Mouse (Mus musculus) forebrain, embryonic 13.5 days (tissue): ENCODE data around the gene Mrpl33. TPM values are rescaled to one million over a fixed set of nuclear protein-coding genes. Genes with fewer than 3 reads are reported as not detected.
A peak's percentile ranks its signal among the peaks of the same experiment; 100 is the strongest.

Source experiments
- ATAC-seq: fragments of 200-750 bp; cut with Nextera tagmentation; 2 replicates; pipeline ENCODE4 v1.8.0; 2017
- H3K27ac ChIP-seq: fragments of 300-500 bp; sonication (generic); 2 replicates; pipeline ENCODE4 v1.5.1; 2015; ENCODE audit warnings: inconsistent platforms, mild to moderate bottlenecking, moderate library complexity
- H3K27me3 ChIP-seq: fragments of 300-500 bp; sonication (generic); 2 replicates; pipeline ENCODE4 v1.6.1; 2015; ENCODE audit warnings: mild to moderate bottlenecking, inconsistent platforms
- H3K36me3 ChIP-seq: fragments of 300-500 bp; sonication (generic); 2 replicates; pipeline ENCODE4 v1.6.1; 2015; ENCODE audit warnings: mild to moderate bottlenecking, inconsistent platforms; ENCODE audit not compliant: poor library complexity, severe bottlenecking
- H3K4me1 ChIP-seq: fragments of 300-500 bp; sonication (generic); 2 replicates; pipeline ENCODE4 v1.6.1; 2015; ENCODE audit warnings: inconsistent platforms
- H3K4me2 ChIP-seq: fragments of 300-500 bp; sonication (generic); 2 replicates; pipeline ENCODE4 v1.6.1; 2015; ENCODE audit warnings: inconsistent platforms, mild to moderate bottlenecking, moderate library complexity
- H3K4me3 ChIP-seq: fragments of 300-500 bp; sonication (generic); 2 replicates; pipeline ENCODE4 v1.5.1; 2015; ENCODE audit warnings: mild to moderate bottlenecking, inconsistent platforms
- H3K9ac ChIP-seq: fragments of 300-500 bp; sonication (generic); 2 replicates; pipeline ENCODE4 v1.6.1; 2015; ENCODE audit warnings: mild to moderate bottlenecking, inconsistent platforms
- H3K9me3 ChIP-seq: fragments of 300-500 bp; sonication (generic); replicated peaks from 2 replicates; pipeline ENCODE4 v1.6.1; 2016; ENCODE audit warnings: inconsistent platforms
- WGBS: fragments of 180-500 bp; shearing (Covaris S2); methylation state at CpG from one replicate; pipeline ENCODE4 v1.1.7; 2015; 5-methylcytosine and 5-hydroxymethylcytosine counted together
- polyA plus RNA-seq: library from polyadenylated mRNA; unstranded; fragments of >200 nt; fragmentation: Nextera tagmentation; extraction: Ambion mirVana; gene quantifications from 2 replicates; pipeline ENCODE4 v1.2.1, GENCODE M21; 2015

Mrpl33 gene
- 239 and 254 TPM in 2 replicates for polyA plus RNA-seq

DNA sequence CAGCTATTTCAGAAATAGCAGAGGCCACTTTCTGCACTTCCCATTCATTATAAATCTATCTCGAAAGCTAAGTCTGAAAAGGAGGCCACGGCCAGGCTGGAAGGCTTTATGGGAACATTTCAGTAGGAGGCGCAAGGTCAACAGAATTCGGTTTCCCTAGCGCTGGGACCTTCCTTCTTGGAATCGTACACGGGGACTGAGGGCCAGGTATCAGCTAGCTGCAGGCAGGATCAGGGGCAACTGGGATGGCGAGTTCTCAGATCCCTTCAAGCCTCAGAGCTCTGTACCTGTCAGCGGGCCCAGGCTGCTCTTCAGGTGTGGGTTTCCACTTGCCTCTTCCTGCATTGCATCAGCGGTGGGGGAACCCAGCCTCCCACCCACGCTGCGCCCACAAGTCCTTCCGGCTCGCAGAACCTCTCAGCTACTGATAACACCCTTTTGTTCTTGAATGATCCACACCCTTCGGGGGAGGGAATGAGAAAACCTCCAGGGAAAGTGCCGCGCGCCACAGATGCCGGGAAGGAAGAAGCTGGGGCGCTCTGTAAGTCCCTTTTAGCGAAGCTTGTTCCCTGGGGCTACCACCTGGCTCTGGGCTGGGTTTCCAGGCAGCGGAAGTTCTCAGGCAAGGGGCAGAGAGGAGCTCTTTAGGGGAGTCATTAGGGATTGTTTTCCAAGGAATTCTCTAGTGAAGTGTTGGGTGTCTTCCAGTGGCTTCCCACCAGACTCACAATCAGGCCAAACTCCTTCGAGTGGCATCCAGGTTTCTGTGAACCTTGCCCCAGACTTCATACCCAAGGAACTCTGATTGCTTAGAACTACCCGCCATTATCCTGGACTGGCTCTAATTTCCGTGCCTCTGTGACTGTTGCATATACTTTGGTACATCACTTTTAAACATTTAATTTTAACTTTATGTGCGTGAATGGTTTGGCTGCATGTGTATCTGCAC is at the start of gene Mrpl33:
TSS of gene Mrpl33 (plus strand) at position 455 of the 949 bp plus-strand sequence.
- H3K4me1 ChIP-seq = peaks cover 7% of the 10 kb centered on the region
- H3K9ac ChIP-seq = peak within 1 kb of the TSS; percentile 64
- H3K27ac ChIP-seq = no peak within 1 kb of the TSS
- no peaks in the 10 kb centered on the region for H3K36me3 ChIP-seq
- 8% methylated on average over 26 of the region's 26 CpGs for WGBS
- H3K9me3 ChIP-seq = no peaks in the 10 kb centered on the region
- peak within 1 kb of the TSS; percentile 31 for H3K4me3 ChIP-seq
- 0 out of 2 replicates have a peak, but pooled peaks have one; percentile 33 for ATAC-seq
- peak within 1 kb of the TSS; percentile 59 for H3K4me2 ChIP-seq
- peaks cover 9% of the 10 kb centered on the region; the same call in 1 of the 2 replicates for H3K27me3 ChIP-seq

DNA sequence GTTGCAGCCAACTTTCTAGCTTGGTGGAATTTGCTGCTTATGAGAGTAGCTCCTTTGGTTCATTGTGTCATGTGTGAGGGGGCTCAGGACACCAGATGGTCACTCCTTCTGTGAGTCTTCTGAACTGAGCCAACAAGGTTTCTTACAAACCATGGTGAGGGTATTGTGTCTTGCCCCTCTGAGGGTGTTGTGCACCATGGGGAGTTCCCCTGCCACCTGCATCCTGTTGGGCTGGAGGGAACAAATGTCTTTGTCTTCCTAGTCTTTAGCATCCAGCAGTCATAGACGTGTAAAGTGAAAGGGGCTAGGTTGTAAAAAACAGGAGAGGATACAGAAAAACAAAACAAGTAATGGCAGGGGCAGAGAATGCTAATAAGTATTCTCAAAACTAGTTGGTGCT is 37.3 kb upstream of the Mrpl33 start:
- no peak overlapping the region for H3K27ac ChIP-seq
- no peak overlapping the region for H3K4me2 ChIP-seq
- no peak for ATAC-seq
- no peak overlapping the region for H3K4me3 ChIP-seq
- 38% methylated on average over 1 of the region's 1 CpGs for WGBS
- H3K9ac ChIP-seq = no peak overlapping the region
- no peaks in the 10 kb centered on the region for H3K27me3 ChIP-seq
- H3K36me3 ChIP-seq = peaks cover 48% of the 10 kb centered on the region
- no peaks in the 10 kb centered on the region for H3K4me1 ChIP-seq
- H3K9me3 ChIP-seq = no peaks in the 10 kb centered on the region

DNA sequence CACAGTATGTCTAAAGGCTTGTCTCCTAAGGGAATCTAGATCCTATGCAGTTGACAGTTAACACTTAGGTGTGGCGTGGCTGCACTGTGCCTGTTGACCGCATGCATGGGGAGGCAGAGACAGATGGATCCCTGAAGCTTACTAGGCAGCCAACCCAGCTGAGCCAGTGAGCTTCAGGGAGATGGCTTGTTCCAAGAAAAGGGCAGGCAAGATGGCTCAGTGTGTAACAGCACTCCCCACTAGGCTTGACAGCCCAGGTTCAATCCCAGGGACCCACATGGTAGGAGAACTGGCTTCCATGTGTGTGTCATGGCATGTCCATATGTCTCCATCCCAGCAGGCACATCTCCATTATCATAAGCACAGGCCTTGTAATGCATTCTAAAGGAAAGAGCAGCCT is 36.4 kb upstream of the Mrpl33 start:
- no peak overlapping the region for H3K4me3 ChIP-seq
- no peak overlapping the region for H3K9ac ChIP-seq
- ATAC-seq = no peak
- no peaks in the 10 kb centered on the region for H3K4me1 ChIP-seq
- WGBS = 94% methylated on average over 2 of the region's 2 CpGs
- H3K4me2 ChIP-seq = no peak overlapping the region
- H3K27ac ChIP-seq = no peak overlapping the region
- peaks cover 40% of the 10 kb centered on the region for H3K36me3 ChIP-seq
- no peaks in the 10 kb centered on the region for H3K27me3 ChIP-seq
- H3K9me3 ChIP-seq = no peaks in the 10 kb centered on the region

DNA sequence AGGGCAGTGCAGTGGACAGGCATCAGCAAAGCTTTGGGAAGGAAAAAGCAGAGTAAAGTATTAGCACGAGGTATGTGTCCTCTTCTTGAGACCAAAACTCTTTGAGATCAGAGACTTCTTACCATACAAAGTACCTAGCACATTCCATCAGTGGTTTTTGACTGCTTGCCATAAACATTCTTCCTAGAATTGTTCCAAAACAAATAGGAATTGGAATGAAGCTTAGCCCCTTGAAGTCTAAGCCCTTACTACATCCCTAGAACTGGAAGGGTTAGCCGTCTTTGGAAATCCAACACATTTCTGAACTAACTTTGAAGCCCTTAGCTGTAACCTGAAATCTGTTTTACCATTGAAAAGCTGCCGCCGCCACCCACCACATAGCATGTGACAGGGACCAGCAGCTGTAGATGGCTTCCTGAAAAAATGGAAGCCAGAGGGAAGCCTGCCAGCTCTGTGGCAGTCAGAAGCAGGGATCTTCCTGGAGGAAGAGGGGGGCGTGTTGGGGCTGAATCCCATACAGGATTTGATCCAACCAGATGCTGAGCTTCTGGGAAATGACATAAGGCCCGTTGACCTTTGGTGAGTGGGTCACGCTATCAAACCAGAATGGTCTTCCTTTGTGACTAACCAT is 34.6 kb upstream of the Mrpl33 start:
- 88% methylated on average over 7 of the region's 7 CpGs for WGBS
- Histone ChIP-seq H3K4me3 (no peak overlapping the region), H3K9ac (no peak overlapping the region), H3K36me3 (peaks cover 27% of the 10 kb centered on the region), H3K27ac (no peak overlapping the region), H3K27me3 (no peaks in the 10 kb centered on the region), H3K9me3 (no peaks in the 10 kb centered on the region), H3K4me1 (no peaks in the 10 kb centered on the region), H3K4me2 (no peak overlapping the region)
- no peak for ATAC-seq

DNA sequence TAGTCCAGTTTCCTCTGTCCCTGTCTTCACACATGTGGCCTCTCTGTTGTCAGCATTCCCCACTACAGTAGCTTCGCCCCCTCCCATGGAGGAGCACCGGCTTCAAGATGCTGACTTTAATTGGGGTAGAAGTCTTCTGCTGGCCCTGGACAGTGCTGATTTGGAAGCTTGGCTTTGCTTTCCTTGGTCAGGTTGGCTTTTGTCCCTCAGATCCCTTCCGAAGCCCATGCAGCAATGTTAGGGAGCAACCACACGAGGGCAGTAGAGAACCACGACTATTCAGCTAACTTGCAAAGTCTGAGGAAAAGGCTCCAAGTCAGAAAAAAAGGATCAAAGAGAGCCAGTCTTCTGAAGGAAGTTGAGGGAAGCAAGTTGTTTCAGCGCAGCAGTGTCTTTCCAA is 33.2 kb upstream of the Mrpl33 start:
- H3K4me2 ChIP-seq = no peak overlapping the region

DNA sequence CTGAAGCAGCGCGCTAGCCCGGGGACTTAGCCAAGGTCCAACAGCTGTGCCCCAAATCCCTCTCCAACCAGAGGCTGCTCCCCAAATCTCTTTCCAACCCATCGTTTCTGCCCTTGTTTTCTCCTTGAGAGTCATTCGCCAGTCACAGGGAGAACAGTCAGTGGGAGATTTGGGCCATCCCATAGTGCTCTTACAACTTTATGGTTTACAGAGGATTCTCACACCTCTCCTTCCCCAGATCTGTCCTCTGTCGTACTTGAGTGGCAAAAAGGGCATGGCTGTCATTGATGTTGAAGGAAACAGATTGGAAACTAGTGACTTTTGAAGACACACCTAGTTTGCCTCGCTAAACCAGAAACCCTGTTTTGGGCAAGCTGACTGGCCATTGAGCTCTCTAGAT is 32.8 kb upstream of the Mrpl33 start:
- WGBS = 54% methylated on average over 7 of the region's 7 CpGs
- no peak overlapping the region for H3K4me2 ChIP-seq
- H3K27me3 ChIP-seq = no peaks in the 10 kb centered on the region
- no peak overlapping the region for H3K9ac ChIP-seq
- no peak for ATAC-seq
- no peaks in the 10 kb centered on the region for H3K4me1 ChIP-seq
- no peaks in the 10 kb centered on the region for H3K9me3 ChIP-seq
- H3K4me3 ChIP-seq = no peak overlapping the region
- H3K27ac ChIP-seq = no peak overlapping the region
- peaks cover 18% of the 10 kb centered on the region for H3K36me3 ChIP-seq

More for the DNA sequence above, 33.2 kb upstream of the Mrpl33 start:
- Histone ChIP-seq H3K9ac (no peak overlapping the region), H3K4me1 (no peaks in the 10 kb centered on the region), H3K9me3 (no peaks in the 10 kb centered on the region), H3K27me3 (no peaks in the 10 kb centered on the region), H3K27ac (no peak overlapping the region), H3K4me3 (no peak overlapping the region), H3K36me3 (peaks cover 18% of the 10 kb centered on the region)
- no peak; the same call in 1 of the 2 replicates for ATAC-seq
- WGBS = 13% methylated on average over 6 of the region's 6 CpGs

DNA sequence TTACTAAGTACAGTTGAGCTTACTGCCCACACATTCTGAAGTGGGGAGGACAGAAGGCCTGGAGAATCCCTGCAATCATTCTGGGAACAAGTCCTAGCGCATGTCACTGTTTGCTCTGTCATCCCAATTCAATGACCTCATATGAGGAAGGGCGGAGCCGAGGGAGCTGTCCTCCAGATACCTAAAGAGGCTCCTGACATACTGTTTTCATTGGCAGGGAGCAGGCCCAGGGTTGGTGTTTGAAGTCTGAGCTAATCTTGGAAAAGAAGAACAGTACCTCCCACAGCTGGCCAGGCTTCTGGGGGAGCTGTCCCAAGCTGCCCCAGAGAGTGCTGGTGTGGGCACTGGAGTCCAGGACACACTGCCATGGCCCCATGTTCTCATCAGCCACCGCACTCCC is 31.8 kb upstream of the Mrpl33 start:
- WGBS = 86% methylated on average over 4 of the region's 4 CpGs
- Histone ChIP-seq H3K9ac (no peak overlapping the region), H3K27ac (no peak overlapping the region), H3K4me3 (no peak overlapping the region), H3K9me3 (no peaks in the 10 kb centered on the region), H3K27me3 (no peaks in the 10 kb centered on the region), H3K36me3 (peaks cover 18% of the 10 kb centered on the region), H3K4me1 (no peaks in the 10 kb centered on the region), H3K4me2 (no peak overlapping the region)
- ATAC-seq = no peak

DNA sequence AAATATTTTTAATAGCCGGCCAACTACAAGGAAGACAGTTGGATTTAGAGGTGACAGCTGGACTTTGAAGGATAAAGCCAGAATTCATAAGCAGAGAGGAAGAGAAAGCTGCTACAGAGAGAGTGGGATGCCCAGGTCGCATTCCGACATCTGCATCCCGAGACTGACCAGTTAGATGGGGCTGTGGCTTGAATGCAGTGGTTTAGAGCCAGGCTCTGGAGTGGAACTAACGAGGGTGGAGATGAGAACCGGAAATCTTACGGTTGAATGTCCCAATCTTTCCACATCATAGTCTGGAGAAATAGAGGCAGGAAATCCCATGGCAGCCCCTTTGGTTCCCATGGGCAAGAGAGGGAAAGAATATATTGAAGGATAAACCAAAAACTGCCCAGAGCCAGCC is 30.7 kb upstream of the Mrpl33 start:
- no peaks in the 10 kb centered on the region for H3K9me3 ChIP-seq
- H3K36me3 ChIP-seq = peaks cover 13% of the 10 kb centered on the region; the same call in 1 of the 2 replicates
- H3K4me1 ChIP-seq = peaks cover 3% of the 10 kb centered on the region; the same call in 1 of the 2 replicates
- H3K27me3 ChIP-seq = no peaks in the 10 kb centered on the region
- H3K27ac ChIP-seq = no peak overlapping the region
- no peak for ATAC-seq
- 69% methylated on average over 7 of the region's 7 CpGs for WGBS
- H3K4me2 ChIP-seq = no peak overlapping the region
- no peak overlapping the region for H3K4me3 ChIP-seq
- H3K9ac ChIP-seq = no peak overlapping the region

DNA sequence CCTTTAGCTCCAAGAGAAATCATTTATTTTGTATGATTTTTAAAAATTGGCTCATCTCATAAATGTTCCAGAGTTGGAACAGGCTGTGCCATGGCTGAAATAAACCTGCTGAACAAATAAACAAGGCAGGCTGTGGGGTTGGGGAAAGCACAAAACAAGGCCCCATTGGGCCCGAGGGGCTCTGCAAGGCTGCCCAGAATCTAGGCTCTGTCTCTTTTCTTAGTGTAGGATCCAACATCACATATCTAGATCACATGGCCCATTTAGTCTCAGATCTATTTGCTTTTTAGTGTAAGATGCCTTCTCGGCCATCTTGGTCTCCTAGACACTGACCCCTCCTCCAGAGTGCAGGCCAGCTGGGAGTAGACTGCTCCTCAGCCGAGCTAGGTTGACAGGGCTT is 30.3 kb upstream of the Mrpl33 start:
- Histone ChIP-seq H3K4me2 (no peak overlapping the region), H3K4me1 (peaks cover 6% of the 10 kb centered on the region; the same call in 1 of the 2 replicates), H3K27ac (no peak overlapping the region), H3K9ac (no peak overlapping the region), H3K36me3 (peaks cover 13% of the 10 kb centered on the region; the same call in 1 of the 2 replicates), H3K4me3 (no peak overlapping the region), H3K9me3 (no peaks in the 10 kb centered on the region), H3K27me3 (no peaks in the 10 kb centered on the region)
- no peak for ATAC-seq
- 59% methylated on average over 3 of the region's 3 CpGs for WGBS

DNA sequence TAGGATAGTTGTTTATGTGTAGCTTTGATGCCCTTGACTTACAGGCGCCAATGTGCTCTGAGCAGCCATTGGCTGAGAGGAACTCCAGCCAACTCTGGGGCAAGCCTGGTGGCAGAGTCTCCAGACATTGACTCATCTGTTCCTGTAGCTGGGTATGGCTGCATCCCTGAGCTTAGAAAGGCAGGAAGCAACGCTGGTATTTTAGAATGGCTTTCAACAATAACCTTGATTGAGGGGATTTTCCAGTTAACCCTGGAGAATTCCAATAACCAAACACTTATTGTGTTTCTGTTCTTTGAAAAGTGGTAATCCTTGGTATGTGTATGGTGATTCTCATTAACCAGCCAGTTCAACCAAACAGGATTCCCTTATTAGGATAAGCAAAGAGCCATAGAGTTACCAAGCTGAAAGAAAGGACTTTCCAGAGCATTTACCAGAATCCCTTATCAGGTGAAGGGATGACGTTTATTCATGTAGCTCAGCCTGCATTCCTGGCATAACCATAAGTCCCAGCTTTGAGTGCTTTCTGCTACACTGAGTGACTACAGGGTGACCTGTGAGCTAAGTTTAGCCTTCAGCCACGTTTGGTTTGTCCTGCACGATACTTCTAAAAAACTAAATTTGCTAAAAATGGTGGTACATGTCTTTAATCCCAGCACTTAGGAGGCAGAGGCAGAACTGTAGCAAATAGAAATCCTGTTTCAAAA is 28.6 kb upstream of the Mrpl33 start:
- Histone ChIP-seq H3K4me3 (no peak overlapping the region), H3K4me1 (peaks cover 6% of the 10 kb centered on the region; the same call in 1 of the 2 replicates), H3K4me2 (no peak overlapping the region), H3K36me3 (no peaks in the 10 kb centered on the region), H3K27ac (no peak overlapping the region), H3K27me3 (no peaks in the 10 kb centered on the region), H3K9me3 (no peaks in the 10 kb centered on the region), H3K9ac (no peak overlapping the region)
- ATAC-seq = no peak
- 75% methylated on average over 5 of the region's 5 CpGs for WGBS

DNA sequence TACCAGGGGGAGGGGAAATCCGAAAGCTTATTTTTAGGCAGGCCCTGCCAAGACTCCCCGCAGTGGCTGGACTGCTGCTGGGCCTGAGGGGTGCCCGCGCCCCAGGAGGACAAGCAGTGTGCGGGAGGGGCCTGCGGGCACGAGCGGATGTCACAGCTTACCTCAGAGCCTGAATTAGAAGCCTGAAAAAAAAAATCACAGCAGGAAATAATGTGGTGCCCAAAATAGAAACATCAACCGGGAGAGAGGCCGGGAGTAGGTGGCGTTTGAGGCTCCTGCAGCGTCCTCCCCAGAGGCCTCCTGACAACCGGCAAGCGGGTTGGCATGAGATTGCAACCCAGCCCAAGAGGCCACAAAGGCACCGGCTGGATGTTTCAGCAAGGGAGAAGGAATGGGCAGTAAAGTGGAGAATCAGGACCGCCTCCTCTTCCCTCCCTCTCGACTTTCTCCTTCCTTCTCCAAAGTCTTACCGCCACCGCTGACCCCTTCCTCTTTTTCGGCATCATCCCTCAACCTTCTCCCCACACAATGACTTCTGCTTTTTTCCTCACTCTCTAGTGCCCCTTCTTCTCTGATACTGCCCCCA is 25.6 kb upstream of the Mrpl33 start:
- Histone ChIP-seq H3K36me3 (no peaks in the 10 kb centered on the region), H3K4me3 (no peak overlapping the region), H3K27me3 (no peaks in the 10 kb centered on the region), H3K4me1 (peaks cover 6% of the 10 kb centered on the region; the same call in 1 of the 2 replicates), H3K4me2 (peak overlapping the region; percentile 32), H3K27ac (no peak overlapping the region), H3K9me3 (no peaks in the 10 kb centered on the region), H3K9ac (no peak overlapping the region)
- 19% methylated on average over 20 of the region's 20 CpGs for WGBS
- ATAC-seq = no peak
